Mouse (Mus musculus) bone marrow, adult 2 months (tissue): ENCODE data around the gene Cpm. TPM values are rescaled to one million over a fixed set of nuclear protein-coding genes. Genes with fewer than 3 reads are reported as not detected.

ENCODE experiments used
- H3K27ac ChIP-seq: fragments of 200-500 bp; 2 replicates; pipeline ENCODE4 v1.5.1; 2012; ENCODE audit warnings: low read depth, mild to moderate bottlenecking, control low read depth, inconsistent platforms, low read length; ENCODE audit not compliant: control insufficient read depth, poor library complexity, insufficient read depth
- H3K4me1 ChIP-seq: fragments of 200-500 bp; 2 replicates; pipeline ENCODE4 v1.6.1; 2011; ENCODE audit warnings: low read length; ENCODE audit not compliant: control insufficient read depth, insufficient read depth
- H3K4me3 ChIP-seq: fragments of 200-500 bp; replicated peaks from 2 replicates; pipeline ENCODE3; 2011; ENCODE audit warnings: mild to moderate bottlenecking, low read depth, low read length, control low read depth; ENCODE audit not compliant: control insufficient read depth
- CTCF ChIP-seq: fragments of 200-500 bp; IDR thresholded peaks from 2 replicates; pipeline ENCODE4 v1.5.1; 2011; ENCODE audit warnings: low read length, control low read depth; ENCODE audit not compliant: control insufficient read depth, insufficient read depth
- POLR2A ChIP-seq: fragments of 200-500 bp; IDR thresholded peaks from 2 replicates; pipeline ENCODE4 v1.6.1; 2011; ENCODE audit warnings: low read depth, mild to moderate bottlenecking, control low read depth, low read length, borderline replicate concordance; ENCODE audit not compliant: control insufficient read depth
- WGBS: fragments of 180-500 bp; shearing (Covaris S2); methylation state at CpG from one replicate; pipeline ENCODE4 v1.1.7; 2018; 5-methylcytosine and 5-hydroxymethylcytosine counted together
- polyA plus RNA-seq: library from polyadenylated mRNA; stranded (reverse); fragments of >200 nt; gene quantifications from 2 replicates; pipeline ENCODE4 v1.2.4, GENCODE M21; 2011; ENCODE audit warnings: low replicate concordance; ENCODE audit not compliant: missing spikeins, insufficient read depth, insufficient read length

Cpm gene
- polyA plus RNA-seq, 1 experiment, result 11.6 TPM

- Histone ChIP-seq H3K4me3 (no peak overlapping the region), H3K4me1 (no peaks in the 10 kb centered on the region; the same call in 1 of the 2 replicates), H3K27ac (no peak overlapping the region)
- WGBS, result 80% methylated on average over 6 of the region's 6 CpGs
- TF ChIP-seq POLR2A (no peak), CTCF (no peak)
These were observed 19.6 kb upstream of the Cpm start for GRCm38 (mm10) chr10:117609810-117610090.

- Histone ChIP-seq H3K27ac (no peak overlapping the region), H3K4me1 (no peaks in the 10 kb centered on the region; the same call in 1 of the 2 replicates), H3K4me3 (no peak overlapping the region)
- 81% methylated on average over 5 of the region's 5 CpGs for WGBS
- no peak for TF ChIP-seq POLR2A
- TF ChIP-seq CTCF, result no peak
These were observed 19.0 kb upstream of the Cpm start for GRCm38 (mm10) chr10:117610160-117610764.

GRCm38 (mm10) chr10:117610794-117611384 is 18.4 kb upstream of the Cpm start:
- Histone ChIP-seq H3K27ac (no peak overlapping the region), H3K4me3 (no peak overlapping the region), H3K4me1 (no peaks in the 10 kb centered on the region; the same call in 1 of the 2 replicates)
- TF ChIP-seq POLR2A (no peak), CTCF (no peak)
- WGBS, result 64% methylated on average over 2 of the region's 2 CpGs

GRCm38 (mm10) chr10:117611503-117611902 is 17.8 kb upstream of the Cpm start:
- Histone ChIP-seq H3K4me1 (no peaks in the 10 kb centered on the region; the same call in 1 of the 2 replicates), H3K27ac (no peak overlapping the region), H3K4me3 (no peak overlapping the region)
- TF ChIP-seq CTCF (no peak), POLR2A (no peak)
- 68% methylated on average over 2 of the region's 2 CpGs for WGBS

- WGBS, result 82% methylated on average over 2 of the region's 2 CpGs
- Histone ChIP-seq H3K4me1 (no peaks in the 10 kb centered on the region; the same call in 1 of the 2 replicates), H3K4me3 (no peak overlapping the region), H3K27ac (no peak overlapping the region)
- TF ChIP-seq CTCF, result no peak
- no peak for TF ChIP-seq POLR2A
These were observed 17.3 kb upstream of the Cpm start for GRCm38 (mm10) chr10:117611976-117612375.

GRCm38 (mm10) chr10:117612621-117613584 is 16.4 kb upstream of the Cpm start:
- TF ChIP-seq POLR2A (no peak), CTCF (no peak)
- Histone ChIP-seq H3K4me3 (no peak overlapping the region), H3K4me1 (no peaks in the 10 kb centered on the region; the same call in 1 of the 2 replicates), H3K27ac (no peak overlapping the region)
- WGBS, result 76% methylated on average over 8 of the region's 8 CpGs

GRCm38 (mm10) chr10:117613960-117614359 is 15.3 kb upstream of the Cpm start:
- H3K4me1 ChIP-seq, result no peaks in the 10 kb centered on the region; the same call in 1 of the 2 replicates
- no peak overlapping the region for H3K4me3 ChIP-seq
- WGBS, result 75% methylated on average over 6 of the region's 6 CpGs
- H3K27ac ChIP-seq, result no peak overlapping the region
- TF ChIP-seq POLR2A (no peak), CTCF (no peak)

- Histone ChIP-seq H3K4me1 (no peaks in the 10 kb centered on the region; the same call in 1 of the 2 replicates), H3K4me3 (no peak overlapping the region), H3K27ac (no peak overlapping the region)
- TF ChIP-seq POLR2A (no peak), CTCF (no peak)
- 51% methylated on average over 3 of the region's 3 CpGs for WGBS
These were observed 14.9 kb upstream of the Cpm start for GRCm38 (mm10) chr10:117614387-117614786.
